8 mouse cellular contexts compared by ENCODE assay signal in genomic region chr15:90225058-90225575, GRCm38 (mm10). TPM values are rescaled to one million over a fixed set of nuclear protein-coding genes. Genes with fewer than 3 reads are reported as not detected.
DNase-seq lines count a peak whose midpoint lies in the region; ATAC-seq lines count a peak whose summit lies in the region.

No protein-coding gene starts in this region.

- no peaks in the 10 kb centered on the region for H3K9me3 ChIP-seq in heart, embryonic 15.5 days (replicated peaks)
- H3K9me3 ChIP-seq in stomach, embryonic 14.5 days (ENCODE audit: control insufficient read depth, low read depth, low read length): no peaks in the 10 kb centered on the region

- ATAC-seq in heart, embryonic 15.5 days (replicated peaks; ENCODE audit: insufficient number of reproducible peaks, insufficient read depth, low FRiP score, low read depth): no peak
- no peak for ATAC-seq in stomach, embryonic 14.5 days (ENCODE audit: insufficient number of reproducible peaks, insufficient read depth, low FRiP score, low read depth)

- H3K36me3 ChIP-seq in heart, embryonic 15.5 days: peaks cover 36% of the 10 kb centered on the region
- H3K36me3 ChIP-seq in stomach, embryonic 14.5 days (ENCODE audit: control insufficient read depth, insufficient read depth, low read length): peaks cover 26% of the 10 kb centered on the region

- H3K9ac ChIP-seq in heart, embryonic 15.5 days: no peak overlapping the region
- peak overlapping the region; percentile 75; the same call in 1 of the 2 replicates for H3K9ac ChIP-seq in stomach, embryonic 14.5 days (replicated peaks; ENCODE audit: low read depth, low read length)

- WGBS in heart, embryonic 15.5 days: 57% methylated on average over 4 of the region's 4 CpGs
- 61% methylated on average over 4 of the region's 4 CpGs for WGBS in stomach, embryonic 14.5 days

- peaks cover 15% of the 10 kb centered on the region for H3K4me1 ChIP-seq in heart, embryonic 15.5 days (replicated peaks)
- H3K4me1 ChIP-seq in stomach, embryonic 14.5 days (ENCODE audit: control insufficient read depth, insufficient read depth, low read length): peaks cover 4% of the 10 kb centered on the region; the same call in 1 of the 2 replicates

- no peaks in the 10 kb centered on the region for H3K27me3 ChIP-seq in heart, embryonic 15.5 days
- H3K27me3 ChIP-seq in stomach, embryonic 14.5 days (ENCODE audit: control insufficient read depth, insufficient read depth, low read length): no peaks in the 10 kb centered on the region

- H3K27ac ChIP-seq in heart, embryonic 15.5 days: no peak overlapping the region
- no peak overlapping the region for H3K27ac ChIP-seq in stomach, embryonic 14.5 days (ENCODE audit: low read length)

- peak; percentile 59 for DNase-seq in heart, adult 11 months
- DNase-seq in heart, adult 8-10 months (ENCODE audit: low spot score): no peak
- peak; percentile 37 to 62 for DNase-seq in cerebellum, postnatal 14 days
- DNase-seq in kidney, postnatal 4 days: peak; percentile 49 to 68
- peak; percentile 65 for DNase-seq in mesoderm, embryonic 11.5 days (ENCODE audit: low read depth, low spot score)
- no peak for DNase-seq in urinary bladder, postnatal 10 days (ENCODE audit: low spot score)

- peak overlapping the region; percentile 79 for H3K4me2 ChIP-seq in heart, embryonic 15.5 days
- peak overlapping the region; percentile 69 for H3K4me2 ChIP-seq in stomach, embryonic 14.5 days (replicated peaks; ENCODE audit: low read depth, low read length)

- peak overlapping the region; percentile 75 for H3K4me3 ChIP-seq in heart, embryonic 15.5 days
- peak overlapping the region; percentile 68 for H3K4me3 ChIP-seq in stomach, embryonic 14.5 days (ENCODE audit: low read depth, low read length)

RNA-seq across cellular contexts. Expression of gene Alg10b, which starts 1.0 kb away (rescaled TPM):
- 10 to 100 TPM; 22.2 to 24.5 (median 23.3) TPM for total RNA-seq in heart, adult 8-10 months (2022)
- polyA plus RNA-seq in heart, embryonic 15.5 days (2015; fragmentation: Nextera tagmentation; extraction: Ambion mirVana): 17.3 and 20.5 TPM in 2 replicates
- polyA plus RNA-seq in stomach, embryonic 14.5 days (2014; fragmentation: Nextera tagmentation; extraction: Ambion mirVana): 34.5 and 35.5 TPM in 2 replicates

Comparison
In these comparisons a context has a peak if more than half of its experiments do, and no peak if none do; other contexts are left out.
1. DNase-seq: peak in heart, adult 11 months (single experiment), cerebellum, postnatal 14 days (2 of 2), kidney, postnatal 4 days (2 of 2) and mesoderm, embryonic 11.5 days (single experiment); none in heart, adult 8-10 months (single experiment) and urinary bladder, postnatal 10 days (single experiment).